Mouse (Mus musculus) spleen, adult 2 months (tissue): ENCODE results near the gene Rhbdl1.

ENCODE experiments used
- CTCF ChIP-seq: fragments of 200-500 bp; IDR thresholded peaks from 2 replicates; pipeline ENCODE4 v1.5.1; 2011; ENCODE audit warnings: mild to moderate bottlenecking, inconsistent platforms; ENCODE audit not compliant: insufficient read depth, insufficient read length, insufficient replicate concordance; ENCODE audit errors: extremely low read depth
- POLR2A ChIP-seq: fragments of 200-500 bp; IDR thresholded peaks from 2 replicates; pipeline ENCODE4 v1.6.1; 2011; ENCODE audit warnings: low read depth, low read length, inconsistent platforms

- TF ChIP-seq CTCF = no peak
- no peak for TF ChIP-seq POLR2A
Measured at GRCm38 (mm10) chr17:25802825-25803517, 34.1 kb downstream of the Rhbdl1 start.
